Mouse (Mus musculus) ES-Bruce4 (cell line): ENCODE results near the gene Lrrc15.

Experiments used
- CTCF ChIP-seq: IDR thresholded peaks from one replicate; pipeline ENCODE4 v1.8.1; 2011; ENCODE audit warnings: low read depth, low read length
- POLR2A ChIP-seq: IDR thresholded peaks from one replicate; pipeline ENCODE4 v1.8.1; 2011; ENCODE audit warnings: low read length; ENCODE audit not compliant: insufficient read depth

- TF ChIP-seq CTCF (no peak), POLR2A (no peak)
Observed at GRCm38 (mm10) chr16:30309395-30310170, 26.5 kb upstream of the Lrrc15 start.
